Mouse (Mus musculus) Patski (cell line): ENCODE data around the gene Hoxd12. TPM values are rescaled to one million over a fixed set of nuclear protein-coding genes. Genes with fewer than 3 reads are reported as not detected.

ENCODE experiments used
- ATAC-seq: fragments of 100-300 bp; one replicate; pipeline ENCODE4 v1.8.0; 2021
- CTCF ChIA-PET: fragments of 350-600 bp; sonication (Branson Sonifier 250); formaldehyde crosslinking; loops from one replicate; lab custom pipeline; 2022; ENCODE audit warnings: inconsistent platforms; lab: Charles Lee
- POLR2A ChIA-PET: fragments of 350-600 bp; sonication (Branson Sonifier 250); formaldehyde crosslinking; loops from one replicate; lab custom pipeline; 2022; ENCODE audit warnings: antibody characterized with exemption, inconsistent platforms; lab: Charles Lee
- DNase-seq: peaks from one replicate; pipeline ENCODE4 v3.0.0-alpha.2; 2011; ENCODE audit warnings: low read depth, low spot score
- H3K27me3 ChIP-seq: fragments of 371-371 bp; one replicate; pipeline ENCODE4 v1.5.1; 2021
- CTCF ChIP-seq: fragments of 100-300 bp; IDR thresholded peaks from one replicate; pipeline ENCODE4 v1.5.1; 2021
- in situ Hi-C: fragments of 300-500 bp; cut with MboI; formaldehyde crosslinking; loops from 3 replicates; pipeline ENCODE4 v1.11.1; 2018; ENCODE audit warnings: low pct_unique_long_range_greater_than_20kb, mixed read lengths
- polyA plus RNA-seq: library from polyadenylated mRNA; unstranded; gene quantifications from one replicate; pipeline ENCODE4 v1.2.3, GENCODE M21; 2021

Hoxd12 gene
- polyA plus RNA-seq, 1 experiment from 2014 or later: not detected

- CTCF ChIA-PET: no interaction called here
- DNase-seq: no peak
- in situ Hi-C loops: loop anchor here (25.0 kb wide), 2 partner anchors 869 to 1094 kb away; partner anchors contain the start of gene Chn1
- peaks cover 85% of the 10 kb centered on the region for H3K27me3 ChIP-seq
- no peak for ATAC-seq
- no peak for TF ChIP-seq CTCF
- POLR2A ChIA-PET: no interaction called here
Observed at GRCm38 (mm10) chr2:74655821-74656631, 18.8 kb upstream of the Hoxd12 start.

GRCm38 (mm10) chr2:74656632-74657021 is 18.2 kb upstream of the Hoxd12 start:
- ChIA-PET POLR2A (no interaction called here), CTCF (no interaction called here)
- DNase-seq (no peak), ATAC-seq (no peak)
- TF ChIP-seq CTCF: no peak
- peaks cover 85% of the 10 kb centered on the region for H3K27me3 ChIP-seq
- in situ Hi-C loops: loop anchor here (25.0 kb wide), 2 partner anchors 869 to 1094 kb away; partner anchors contain the start of gene Chn1

- peaks cover 84% of the 10 kb centered on the region for H3K27me3 ChIP-seq
- ChIA-PET CTCF (no interaction called here), POLR2A (no interaction called here)
- TF ChIP-seq CTCF: no peak
- DNase-seq: no peak
- in situ Hi-C loops: loop anchor here (25.0 kb wide), 2 partner anchors 870 to 1095 kb away; partner anchors contain the start of gene Chn1
- no peak for ATAC-seq
Observed at GRCm38 (mm10) chr2:74657251-74658023, 17.4 kb upstream of the Hoxd12 start.

GRCm38 (mm10) chr2:74658024-74658666 is 16.7 kb upstream of the Hoxd12 start:
- ATAC-seq (no peak), DNase-seq (no peak)
- H3K27me3 ChIP-seq: peaks cover 81% of the 10 kb centered on the region
- in situ Hi-C loops: loop anchor here (25.0 kb wide), 2 partner anchors 871 to 1096 kb away; partner anchors contain the start of gene Chn1
- no peak for TF ChIP-seq CTCF
- ChIA-PET CTCF (no interaction called here), POLR2A (no interaction called here)

- peaks cover 75% of the 10 kb centered on the region for H3K27me3 ChIP-seq
- TF ChIP-seq CTCF: no peak
- ChIA-PET CTCF (no interaction called here), POLR2A (no interaction called here)
- in situ Hi-C loops: loop anchor here (25.0 kb wide), 2 partner anchors 872 to 1097 kb away; partner anchors contain the start of gene Chn1
- no peak for ATAC-seq
- DNase-seq: no peak
Observed at GRCm38 (mm10) chr2:74658667-74659371, 16.0 kb upstream of the Hoxd12 start.

- TF ChIP-seq CTCF: no peak
- peaks cover 72% of the 10 kb centered on the region for H3K27me3 ChIP-seq
- ChIA-PET POLR2A (no interaction called here), CTCF (no interaction called here)
- in situ Hi-C loops: loop anchor here (5.0 to 25.0 kb wide), 5 partner anchors 362 to 1097 kb away; partner anchors contain the start of gene Chn1
- no peak for DNase-seq
- ATAC-seq: no peak
Observed at GRCm38 (mm10) chr2:74659507-74660005, 15.3 kb upstream of the Hoxd12 start, which contains the start of gene Evx2. Gene Evx2 (minus strand): TSS chr2:74659557.

GRCm38 (mm10) chr2:74660421-74661375 is 14.1 kb upstream of the Hoxd12 start:
- ChIA-PET CTCF (interaction anchor here (1.3 to 1.5 kb wide), 3 partner anchors 9 to 696 kb away, joined by 3 to 4 read pairs (median 4); no protein-coding TSS in a partner anchor), POLR2A (no interaction called here)
- H3K27me3 ChIP-seq: peaks cover 79% of the 10 kb centered on the region
- TF ChIP-seq CTCF: no peak
- ATAC-seq (no peak), DNase-seq (no peak)
- in situ Hi-C loops: loop anchor here (5.0 to 25.0 kb wide), 5 partner anchors 363 to 1098 kb away; partner anchors contain the start of gene Chn1

GRCm38 (mm10) chr2:74661685-74662084 is 13.1 kb upstream of the Hoxd12 start:
- ATAC-seq (no peak), DNase-seq (no peak)
- peak; percentile 69 for TF ChIP-seq CTCF
- H3K27me3 ChIP-seq: peaks cover 82% of the 10 kb centered on the region
- in situ Hi-C loops: loop anchor here (5.0 to 25.0 kb wide), 5 partner anchors 364 to 1099 kb away; partner anchors contain the start of gene Chn1
- POLR2A ChIA-PET: no interaction called here
- CTCF ChIA-PET: interaction anchor here (0.8 to 1.5 kb wide), 4 partner anchors 361 to 697 kb away, joined by 3 to 4 read pairs (median 4); no protein-coding TSS in a partner anchor
